Mouse (Mus musculus) neural tube, embryonic 14.5 days (tissue): Measurements from ENCODE around the gene Myh9. TPM values are rescaled to one million over a fixed set of nuclear protein-coding genes. Genes with fewer than 3 reads are reported as not detected.

ENCODE experiments used
- ATAC-seq: fragments of 200-750 bp; cut with Nextera tagmentation; 2 replicates; pipeline ENCODE4 v1.8.0; 2017; ENCODE audit warnings: low read depth, mild to moderate bottlenecking, moderate TSS enrichment, moderate library complexity
- H3K27ac ChIP-seq: fragments of 300-500 bp; sonication (generic); 2 replicates; pipeline ENCODE4 v1.5.1; 2014; ENCODE audit warnings: low read depth, mild to moderate bottlenecking, control low read depth, low read length, moderate library complexity, mixed read lengths
- H3K27me3 ChIP-seq: fragments of 300-500 bp; sonication (generic); 2 replicates; pipeline ENCODE4 v1.6.1; 2014; ENCODE audit warnings: low read length; ENCODE audit not compliant: control insufficient read depth, insufficient read depth
- H3K36me3 ChIP-seq: fragments of 300-500 bp; sonication (generic); 2 replicates; pipeline ENCODE4 v1.6.1; 2014; ENCODE audit warnings: low read length, mixed read lengths; ENCODE audit not compliant: control insufficient read depth, insufficient read depth
- H3K4me1 ChIP-seq: fragments of 300-500 bp; sonication (generic); 2 replicates; pipeline ENCODE4 v1.6.1; 2014; ENCODE audit warnings: low read length; ENCODE audit not compliant: control insufficient read depth, insufficient read depth
- H3K4me2 ChIP-seq: fragments of 300-500 bp; sonication (generic); 2 replicates; pipeline ENCODE4 v1.6.1; 2014; ENCODE audit warnings: mild to moderate bottlenecking, low read depth, low read length, control low read depth
- H3K4me3 ChIP-seq: fragments of 300-500 bp; sonication (generic); 2 replicates; pipeline ENCODE4 v1.5.1; 2014; ENCODE audit warnings: low read depth, low read length, control low read depth, mixed read lengths
- H3K9ac ChIP-seq: fragments of 300-500 bp; sonication (generic); replicated peaks from 2 replicates; pipeline ENCODE4 v1.6.1; 2014; ENCODE audit warnings: low read depth, mild to moderate bottlenecking, control low read depth, low read length, mixed read lengths
- H3K9me3 ChIP-seq: fragments of 300-500 bp; sonication (generic); 2 replicates; pipeline ENCODE4 v1.6.1; 2016; ENCODE audit warnings: low read length; ENCODE audit not compliant: control insufficient read depth
- WGBS: fragments of 180-500 bp; shearing (Covaris S2); extraction: QIAGEN DNeasy Blood & Tissue Kit; methylation state at CpG from one replicate; pipeline ENCODE4 v1.1.7; 2014; 5-methylcytosine and 5-hydroxymethylcytosine counted together
- polyA plus RNA-seq: library from polyadenylated mRNA; unstranded; fragments of >200 nt; fragmentation: Nextera tagmentation; extraction: Ambion mirVana; gene quantifications from 2 replicates; pipeline ENCODE4 v1.2.1, GENCODE M21; 2014

The Myh9 gene
- polyA plus RNA-seq, 1 experiment from 2014 or later = 9.5 TPM

DNA sequence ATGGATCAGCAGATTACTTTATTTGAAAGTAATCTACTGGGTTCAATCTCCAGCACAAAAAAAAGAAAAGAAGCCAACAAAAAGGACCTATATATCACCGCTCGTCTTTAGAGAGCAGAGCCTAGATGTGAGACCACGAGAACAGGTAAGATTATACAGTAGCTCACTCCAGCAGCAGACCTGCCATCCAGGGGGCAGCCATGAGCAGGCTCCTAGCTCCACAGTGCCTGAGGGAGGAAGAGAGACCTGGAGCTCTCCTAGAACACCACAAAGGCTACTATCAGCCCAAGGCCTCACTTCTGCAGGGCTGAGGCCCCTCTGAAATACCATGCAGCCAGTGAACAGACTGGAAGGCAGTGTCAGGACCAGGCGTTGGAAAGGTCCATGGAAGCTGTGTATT lies 39.0 kb downstream of the Myh9 start:
- no peak overlapping the region for H3K4me2 ChIP-seq
- H3K4me3 ChIP-seq = no peak overlapping the region
- H3K9ac ChIP-seq = no peak overlapping the region
- no peak overlapping the region for H3K27ac ChIP-seq
- H3K4me1 ChIP-seq = no peaks in the 10 kb centered on the region
- no peaks in the 10 kb centered on the region for H3K9me3 ChIP-seq
- ATAC-seq = no peak
- H3K36me3 ChIP-seq = no peaks in the 10 kb centered on the region; the same call in 1 of the 2 replicates
- no peaks in the 10 kb centered on the region for H3K27me3 ChIP-seq
- WGBS = 85% methylated on average over 4 of the region's 4 CpGs

DNA sequence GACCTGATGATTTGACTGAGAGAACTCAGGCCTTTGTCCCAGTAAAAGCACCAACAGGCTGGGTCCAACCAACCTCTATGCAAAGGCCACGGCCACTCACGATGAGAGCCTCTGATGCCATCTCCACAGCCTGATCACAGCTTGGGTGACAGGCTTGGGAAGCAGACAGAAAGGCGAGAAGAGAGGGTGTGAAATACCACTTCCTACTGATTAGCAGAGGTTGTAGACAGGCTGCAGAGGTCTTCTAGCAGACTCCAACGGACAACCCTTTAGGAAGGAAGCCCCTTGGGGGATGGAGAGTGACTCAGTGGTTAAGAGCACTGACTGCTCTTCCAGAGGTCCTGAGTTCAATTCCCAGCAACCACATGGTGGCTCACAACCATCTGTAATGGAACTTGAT lies 40.8 kb downstream of the Myh9 start:
- Histone ChIP-seq H3K36me3 (no peaks in the 10 kb centered on the region), H3K27ac (no peak overlapping the region), H3K4me1 (no peaks in the 10 kb centered on the region), H3K9me3 (no peaks in the 10 kb centered on the region), H3K27me3 (no peaks in the 10 kb centered on the region), H3K4me2 (no peak overlapping the region), H3K9ac (no peak overlapping the region), H3K4me3 (no peak overlapping the region)
- 83% methylated on average over 4 of the region's 4 CpGs for WGBS
- ATAC-seq = no peak

DNA sequence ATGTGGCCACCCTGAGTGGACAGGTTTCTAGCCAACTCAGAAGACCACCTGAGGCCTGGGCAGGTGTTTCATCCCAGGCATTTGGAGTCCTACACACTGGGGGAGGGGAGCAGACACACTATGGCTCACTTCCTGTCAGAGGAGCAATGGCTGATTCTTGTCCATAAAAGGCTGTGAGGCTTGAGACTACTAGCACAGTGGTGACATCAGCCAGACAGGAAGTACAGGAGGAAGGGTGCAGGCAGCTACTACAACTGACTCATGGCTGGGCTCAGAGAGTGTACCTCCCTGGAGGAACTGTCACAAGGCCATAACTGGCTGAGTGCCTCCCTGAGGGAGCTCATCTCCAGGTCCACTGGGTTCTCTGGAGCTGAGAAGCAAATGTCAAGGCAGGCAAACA lies 41.5 kb downstream of the Myh9 start:
- Histone ChIP-seq H3K27ac (no peak overlapping the region), H3K4me1 (no peaks in the 10 kb centered on the region), H3K4me3 (no peak overlapping the region), H3K27me3 (no peaks in the 10 kb centered on the region), H3K9me3 (no peaks in the 10 kb centered on the region), H3K4me2 (no peak overlapping the region), H3K36me3 (no peaks in the 10 kb centered on the region), H3K9ac (no peak overlapping the region)
- no peak; the same call in 1 of the 2 replicates for ATAC-seq

DNA sequence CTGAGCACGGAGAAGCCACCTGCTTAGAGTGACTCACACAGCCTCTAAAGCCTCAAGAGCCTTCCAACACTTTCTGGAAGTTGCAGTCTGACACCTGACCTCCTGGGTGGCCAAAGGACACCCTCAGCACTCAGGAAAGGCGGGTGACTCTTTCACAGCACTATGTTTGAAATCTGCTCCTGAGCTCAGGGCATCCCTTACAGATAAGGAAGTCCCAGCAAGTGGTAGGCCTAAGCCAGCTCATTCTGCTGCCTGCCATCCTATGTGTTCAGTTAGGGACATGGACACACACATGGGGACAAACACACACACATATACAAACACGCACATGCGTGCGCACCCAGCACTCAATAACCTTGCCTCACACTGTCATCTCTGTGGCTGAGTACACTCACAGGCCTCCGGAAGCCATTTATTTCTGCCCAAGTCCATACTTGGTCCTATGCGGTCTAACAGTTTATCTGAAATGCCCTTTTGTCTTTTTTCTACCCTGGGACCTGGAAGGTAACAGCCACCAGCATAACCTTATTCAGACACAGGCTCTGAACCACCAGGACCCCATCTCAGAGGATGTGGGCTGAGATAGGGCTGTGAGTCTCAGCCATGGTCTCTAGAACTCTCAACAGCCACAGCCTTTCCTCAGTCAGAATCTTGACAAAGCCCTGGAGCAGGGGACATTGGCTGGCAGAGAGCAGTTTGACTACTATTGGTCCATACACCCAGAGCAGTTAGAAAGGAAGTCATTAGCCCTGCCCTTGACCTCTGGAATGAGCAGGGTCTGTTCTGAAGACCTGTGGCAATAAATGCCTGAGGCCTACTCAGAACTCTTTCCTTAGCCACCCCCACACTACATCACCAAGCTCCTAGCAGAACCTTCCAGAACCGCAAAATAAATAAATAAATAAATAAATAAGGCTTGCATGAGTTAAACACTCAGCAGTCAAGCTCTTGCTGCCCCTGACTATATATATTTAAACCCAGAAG lies 42.2 kb downstream of the Myh9 start:
- Histone ChIP-seq H3K4me1 (no peaks in the 10 kb centered on the region), H3K27me3 (no peaks in the 10 kb centered on the region), H3K27ac (no peak overlapping the region; the same call in 1 of the 2 replicates), H3K9me3 (no peaks in the 10 kb centered on the region), H3K36me3 (no peaks in the 10 kb centered on the region), H3K4me2 (no peak overlapping the region), H3K4me3 (no peak overlapping the region), H3K9ac (no peak overlapping the region)
- no peak for ATAC-seq
- WGBS = 86% methylated on average over 8 of the region's 8 CpGs

DNA sequence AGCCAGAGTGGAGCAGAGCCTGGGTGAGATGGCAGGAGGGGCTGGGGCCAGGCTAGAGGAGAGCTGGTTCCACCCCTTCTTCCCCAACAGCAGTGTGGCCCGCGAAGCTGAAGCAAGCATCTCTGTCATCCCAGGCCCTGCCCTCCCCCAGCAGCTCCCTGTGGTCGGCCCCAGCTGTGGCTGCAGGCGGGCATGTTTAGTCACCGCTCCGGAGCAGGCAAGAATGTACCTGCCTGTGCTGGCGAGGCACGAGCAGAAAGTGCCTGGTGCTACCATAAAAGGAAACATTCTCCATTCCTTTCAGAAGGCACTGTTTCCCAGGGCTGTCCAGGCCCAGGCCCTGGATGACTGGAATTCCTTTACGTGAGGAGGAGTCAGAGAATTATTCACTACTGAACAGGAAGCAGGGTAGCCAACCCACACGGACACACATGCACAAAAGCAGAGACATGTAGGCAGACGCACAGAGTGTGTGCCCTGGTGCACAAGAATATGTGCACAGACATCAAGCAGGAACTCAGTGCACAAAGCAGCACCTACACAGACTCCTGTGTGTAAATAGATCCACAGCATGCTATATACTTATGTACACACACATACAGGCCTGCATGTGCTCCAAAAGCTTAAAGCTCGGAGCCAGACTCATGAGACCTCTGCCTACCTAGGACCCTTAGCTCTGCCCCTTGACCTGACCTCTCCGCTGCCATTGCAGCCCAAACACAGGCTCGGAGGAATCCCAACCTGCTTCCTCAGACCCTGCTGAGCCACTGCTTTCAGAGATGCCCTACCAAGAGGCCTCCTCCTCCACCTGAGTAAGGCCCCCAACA lies 43.1 kb downstream of the Myh9 start:
- H3K36me3 ChIP-seq = no peaks in the 10 kb centered on the region
- no peak overlapping the region for H3K4me3 ChIP-seq
- no peaks in the 10 kb centered on the region for H3K9me3 ChIP-seq
- no peaks in the 10 kb centered on the region for H3K27me3 ChIP-seq
- WGBS = 22% methylated on average over 14 of the region's 14 CpGs
- H3K9ac ChIP-seq = 0 out of 2 replicates have a peak overlapping the region, but pooled peaks have one; percentile 26
- H3K4me1 ChIP-seq = no peaks in the 10 kb centered on the region
- H3K4me2 ChIP-seq = no peak overlapping the region
- peak overlapping the region; percentile 6 for H3K27ac ChIP-seq
- peak; percentile 58; the same call in 1 of the 2 replicates for ATAC-seq

DNA sequence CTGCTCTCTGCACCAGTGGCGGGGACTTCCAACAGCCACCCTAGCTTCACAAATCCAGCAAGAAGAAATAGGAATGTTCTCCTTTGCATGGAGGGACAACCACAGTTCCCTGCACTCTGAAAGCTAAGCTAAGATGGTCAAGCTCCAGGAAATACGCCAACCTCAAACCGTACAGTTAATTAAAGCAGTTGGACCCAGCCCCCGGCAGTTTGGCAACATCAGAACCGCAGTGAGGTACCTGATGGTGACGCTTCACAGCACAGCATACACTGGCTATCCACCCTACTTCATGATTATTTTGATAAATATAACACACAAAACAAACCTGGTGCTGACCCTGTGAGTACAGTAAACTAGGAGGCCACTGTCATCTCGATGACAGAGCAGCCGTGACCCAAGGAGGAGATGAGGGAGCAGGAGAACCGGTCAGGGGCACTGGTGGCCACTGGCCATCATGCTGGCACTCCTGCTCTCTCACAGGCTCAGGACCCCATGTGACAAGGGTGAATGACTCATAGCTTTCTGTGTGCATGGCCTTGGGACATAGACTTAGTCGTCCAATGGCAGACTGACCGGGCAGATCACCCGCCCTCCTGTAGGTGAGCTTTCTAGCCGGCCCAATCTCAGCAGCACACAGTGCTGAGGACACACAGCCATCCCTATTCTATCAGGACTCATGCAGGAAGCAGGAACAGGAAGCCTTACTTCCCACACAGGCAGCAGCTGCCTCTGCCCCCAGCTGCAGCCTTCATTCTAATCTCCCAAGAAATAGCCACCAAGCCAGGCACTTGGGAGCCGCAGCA lies 44.2 kb downstream of the Myh9 start:
- Histone ChIP-seq H3K4me3 (no peak overlapping the region), H3K9ac (no peak overlapping the region), H3K9me3 (no peaks in the 10 kb centered on the region), H3K36me3 (no peaks in the 10 kb centered on the region), H3K27me3 (no peaks in the 10 kb centered on the region), H3K27ac (peak overlapping the region; percentile 6; the same call in 1 of the 2 replicates), H3K4me2 (no peak overlapping the region), H3K4me1 (no peaks in the 10 kb centered on the region)
- WGBS = 87% methylated on average over 14 of the region's 14 CpGs
- no peak for ATAC-seq

DNA sequence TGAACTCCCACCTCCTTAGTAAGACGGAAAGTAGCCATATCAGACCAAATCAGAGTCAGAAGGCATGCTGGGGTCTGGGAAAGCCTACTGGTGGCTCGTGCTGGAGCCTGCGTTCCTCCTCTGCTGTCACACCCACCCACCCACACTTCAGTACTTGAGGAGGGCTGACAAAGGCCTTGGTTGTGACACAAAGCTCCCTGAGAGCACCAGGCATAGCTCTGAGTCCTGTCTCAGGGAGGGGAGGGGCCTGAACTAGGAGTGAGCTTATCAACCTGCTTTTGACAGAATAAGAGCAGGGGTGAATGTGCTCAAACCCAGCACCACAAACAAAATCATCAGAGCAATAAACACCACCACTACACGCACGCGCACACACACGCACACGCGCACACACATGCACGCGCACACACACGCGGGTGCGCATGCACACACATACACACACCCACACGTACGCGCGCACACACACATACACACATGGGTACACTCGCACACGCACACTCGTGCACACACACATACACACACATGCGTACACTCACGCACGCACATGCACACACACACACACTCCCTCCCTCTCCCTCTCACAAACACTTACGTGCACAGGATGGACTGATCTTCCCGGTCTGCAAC lies 45.5 kb downstream of the Myh9 start:
- WGBS = 96% methylated on average over 26 of the region's 26 CpGs
- Histone ChIP-seq H3K4me1 (no peaks in the 10 kb centered on the region), H3K4me2 (no peak overlapping the region), H3K9ac (no peak overlapping the region), H3K27ac (no peak overlapping the region), H3K4me3 (no peak overlapping the region), H3K27me3 (no peaks in the 10 kb centered on the region), H3K9me3 (no peaks in the 10 kb centered on the region), H3K36me3 (no peaks in the 10 kb centered on the region)
- no peak for ATAC-seq

DNA sequence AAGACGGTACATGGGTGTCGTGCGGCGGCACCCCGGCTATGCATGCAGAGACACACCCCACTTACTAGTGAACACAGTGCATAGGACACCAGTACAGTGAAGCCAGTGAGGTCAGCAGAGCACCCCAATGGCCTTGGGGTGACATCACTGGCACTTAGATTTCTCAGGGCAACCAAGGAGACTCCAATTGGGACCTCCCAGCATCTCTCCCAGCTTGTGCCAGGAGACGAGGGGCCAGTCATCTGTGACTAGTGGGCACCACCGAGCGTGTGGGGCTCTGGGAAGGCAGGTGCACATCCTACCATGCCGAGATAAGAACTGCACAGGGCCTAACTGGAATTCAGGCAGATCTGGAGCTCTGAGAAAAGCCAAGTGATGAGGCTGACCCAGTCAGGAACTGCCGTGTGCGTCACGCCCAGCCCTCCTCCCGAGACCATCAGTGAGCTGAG lies 47.0 kb downstream of the Myh9 start:
- 94% methylated on average over 13 of the region's 13 CpGs for WGBS
- no peak for ATAC-seq
- H3K36me3 ChIP-seq = peaks cover 12% of the 10 kb centered on the region
- H3K4me3 ChIP-seq = no peak overlapping the region
- no peak overlapping the region for H3K4me2 ChIP-seq
- no peaks in the 10 kb centered on the region for H3K4me1 ChIP-seq
- no peak overlapping the region for H3K9ac ChIP-seq
- no peaks in the 10 kb centered on the region for H3K27me3 ChIP-seq
- H3K9me3 ChIP-seq = no peaks in the 10 kb centered on the region
- H3K27ac ChIP-seq = no peak overlapping the region
